Mouse (Mus musculus) kidney, embryonic 14.5 days (tissue): ENCODE results near the gene 5031439G07Rik. TPM values are rescaled to one million over a fixed set of nuclear protein-coding genes. Genes with fewer than 3 reads are reported as not detected.

ENCODE experiments used
- ATAC-seq: fragments of 200-750 bp; cut with Nextera tagmentation; 2 replicates; pipeline ENCODE4 v1.8.0; 2017; ENCODE audit warnings: moderate number of reproducible peaks, mild to moderate bottlenecking, moderate TSS enrichment, moderate library complexity; ENCODE audit not compliant: low FRiP score, low TSS enrichment
- H3K27ac ChIP-seq: fragments of 300-500 bp; sonication (generic); 2 replicates; pipeline ENCODE4 v1.5.1; 2014; ENCODE audit warnings: low read depth, mild to moderate bottlenecking, low read length, moderate library complexity, mixed read lengths
- H3K27me3 ChIP-seq: fragments of 300-500 bp; sonication (generic); 2 replicates; pipeline ENCODE4 v1.6.1; 2014; ENCODE audit warnings: mild to moderate bottlenecking, low read length; ENCODE audit not compliant: control insufficient read depth, insufficient read depth
- H3K36me3 ChIP-seq: fragments of 300-500 bp; sonication (generic); 2 replicates; pipeline ENCODE4 v1.6.1; 2014; ENCODE audit warnings: low read length, mixed read lengths; ENCODE audit not compliant: control insufficient read depth, insufficient read depth
- H3K4me1 ChIP-seq: fragments of 300-500 bp; sonication (generic); 2 replicates; pipeline ENCODE4 v1.6.1; 2014; ENCODE audit warnings: low read length, mixed read lengths; ENCODE audit not compliant: control insufficient read depth, insufficient read depth
- H3K4me2 ChIP-seq: fragments of 300-500 bp; sonication (generic); replicated peaks from 2 replicates; pipeline ENCODE4 v1.6.1; 2014; ENCODE audit warnings: low read depth, mild to moderate bottlenecking, low read length
- H3K4me3 ChIP-seq: fragments of 300-500 bp; sonication (generic); 2 replicates; pipeline ENCODE4 v1.5.1; 2014; ENCODE audit warnings: mild to moderate bottlenecking, low read length
- H3K9ac ChIP-seq: fragments of 300-500 bp; sonication (generic); 2 replicates; pipeline ENCODE4 v1.6.1; 2014; ENCODE audit warnings: low read depth, mild to moderate bottlenecking, low read length, moderate library complexity
- H3K9me3 ChIP-seq: fragments of 300-500 bp; sonication (generic); 2 replicates; pipeline ENCODE4 v1.6.1; 2016; ENCODE audit warnings: low read length; ENCODE audit not compliant: control insufficient read depth
- WGBS: fragments of 180-500 bp; shearing (Covaris S2); extraction: QIAGEN DNeasy Blood & Tissue Kit; methylation state at CpG from one replicate; pipeline ENCODE4 v1.1.7; 2014; 5-methylcytosine and 5-hydroxymethylcytosine counted together
- polyA plus RNA-seq: library from polyadenylated mRNA; unstranded; fragments of >200 nt; fragmentation: Nextera tagmentation; extraction: Ambion mirVana; gene quantifications from 2 replicates; pipeline ENCODE4 v1.2.1, GENCODE M21; 2014

Gene 5031439G07Rik
- polyA plus RNA-seq, 1 experiment from 2014 or later, result 6.6 TPM

GRCm38 (mm10) chr15:84999911-85000310 lies 11.6 kb upstream of the 5031439G07Rik start:
- Histone ChIP-seq H3K27ac (no peak overlapping the region), H3K9ac (no peak overlapping the region), H3K9me3 (no peaks in the 10 kb centered on the region), H3K4me2 (no peak overlapping the region), H3K4me3 (no peak overlapping the region), H3K36me3 (no peaks in the 10 kb centered on the region), H3K4me1 (0 out of 2 replicates have a peak, but pooled peaks cover 2% of the 10 kb centered on the region), H3K27me3 (0 out of 2 replicates have a peak, but pooled peaks cover 2% of the 10 kb centered on the region)
- 72% methylated on average over 7 of the region's 7 CpGs for WGBS
- ATAC-seq, result no peak

DNA sequence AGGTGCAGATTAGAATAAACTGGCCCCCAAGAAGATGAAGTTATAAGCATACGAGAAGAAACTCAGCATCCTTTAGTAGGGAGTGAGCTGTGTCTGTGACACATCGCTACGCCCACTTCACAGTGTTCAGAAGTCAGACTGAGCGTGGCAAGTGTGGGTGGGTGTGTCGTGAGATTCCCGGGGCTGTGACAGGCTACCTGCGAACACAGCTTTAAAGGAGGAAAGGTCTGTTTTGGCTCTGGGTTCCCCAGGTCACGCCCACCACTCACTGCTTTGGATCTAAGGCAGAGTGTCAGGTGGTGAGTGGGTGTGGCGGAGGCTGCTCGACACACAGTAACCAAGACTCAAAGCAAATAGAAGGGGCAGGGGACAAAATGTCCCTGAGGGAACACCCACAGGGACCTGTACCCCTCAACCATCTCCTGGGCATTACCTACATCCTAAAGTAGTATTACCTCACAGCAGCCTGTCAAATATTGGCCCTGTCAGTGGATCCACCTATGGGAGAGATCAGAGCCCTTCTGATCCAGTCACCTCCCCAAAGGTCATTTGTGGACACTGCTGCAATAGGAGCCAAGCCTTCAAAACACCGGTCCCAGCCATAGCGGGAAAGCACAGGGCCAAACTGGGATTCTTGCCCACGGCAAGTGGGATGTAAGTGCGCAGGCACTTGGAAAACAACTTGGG lies 9.6 kb upstream of the 5031439G07Rik start:
- no peak overlapping the region for H3K9ac ChIP-seq
- WGBS, result 68% methylated on average over 14 of the region's 14 CpGs
- H3K27ac ChIP-seq, result no peak overlapping the region
- H3K36me3 ChIP-seq, result no peaks in the 10 kb centered on the region
- ATAC-seq, result no peak
- 0 out of 2 replicates have a peak, but pooled peaks cover 4% of the 10 kb centered on the region for H3K4me1 ChIP-seq
- H3K9me3 ChIP-seq, result no peaks in the 10 kb centered on the region
- no peak overlapping the region for H3K4me3 ChIP-seq
- H3K4me2 ChIP-seq, result no peak overlapping the region
- 0 out of 2 replicates have a peak, but pooled peaks cover 2% of the 10 kb centered on the region for H3K27me3 ChIP-seq

DNA sequence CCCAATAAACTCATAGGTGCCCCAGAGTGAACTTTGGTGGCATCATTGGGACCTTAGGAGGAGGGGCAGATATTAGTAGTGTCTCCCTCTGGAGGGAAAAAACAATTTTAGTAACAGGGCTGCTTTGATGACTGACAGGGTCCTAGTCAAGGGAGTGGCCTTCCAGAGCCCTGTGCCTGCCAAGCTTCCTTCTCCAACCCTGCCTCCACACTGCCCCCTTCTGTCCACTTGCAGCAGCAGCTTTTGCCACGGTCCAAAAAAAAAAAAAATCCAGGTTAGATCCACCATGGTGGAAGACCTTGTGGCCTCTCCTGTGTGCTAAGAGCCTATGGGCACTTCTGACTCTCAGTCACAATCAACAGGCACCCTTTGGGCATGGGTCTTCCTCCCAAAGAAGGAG lies 7.6 kb upstream of the 5031439G07Rik start:
- Histone ChIP-seq H3K27me3 (0 out of 2 replicates have a peak, but pooled peaks cover 2% of the 10 kb centered on the region), H3K9ac (no peak overlapping the region), H3K4me3 (no peak overlapping the region), H3K36me3 (no peaks in the 10 kb centered on the region), H3K9me3 (no peaks in the 10 kb centered on the region), H3K4me2 (no peak overlapping the region), H3K4me1 (0 out of 2 replicates have a peak, but pooled peaks cover 4% of the 10 kb centered on the region), H3K27ac (no peak overlapping the region)
- WGBS, result 0% methylated on average over 1 of the region's 1 CpGs
- no peak for ATAC-seq

GRCm38 (mm10) chr15:84995041-84995440 lies 6.7 kb upstream of the 5031439G07Rik start:
- Histone ChIP-seq H3K4me3 (no peak overlapping the region), H3K27me3 (no peaks in the 10 kb centered on the region), H3K27ac (no peak overlapping the region), H3K4me1 (0 out of 2 replicates have a peak, but pooled peaks cover 4% of the 10 kb centered on the region), H3K4me2 (no peak overlapping the region), H3K9me3 (no peaks in the 10 kb centered on the region), H3K36me3 (no peaks in the 10 kb centered on the region), H3K9ac (no peak overlapping the region)
- ATAC-seq, result no peak
- WGBS, result 30% methylated on average over 6 of the region's 6 CpGs

GRCm38 (mm10) chr15:84994498-84994897 lies 6.1 kb upstream of the 5031439G07Rik start:
- 26% methylated on average over 6 of the region's 6 CpGs for WGBS
- 0 out of 2 replicates have a peak, but pooled peaks cover 4% of the 10 kb centered on the region for H3K4me1 ChIP-seq

DNA sequence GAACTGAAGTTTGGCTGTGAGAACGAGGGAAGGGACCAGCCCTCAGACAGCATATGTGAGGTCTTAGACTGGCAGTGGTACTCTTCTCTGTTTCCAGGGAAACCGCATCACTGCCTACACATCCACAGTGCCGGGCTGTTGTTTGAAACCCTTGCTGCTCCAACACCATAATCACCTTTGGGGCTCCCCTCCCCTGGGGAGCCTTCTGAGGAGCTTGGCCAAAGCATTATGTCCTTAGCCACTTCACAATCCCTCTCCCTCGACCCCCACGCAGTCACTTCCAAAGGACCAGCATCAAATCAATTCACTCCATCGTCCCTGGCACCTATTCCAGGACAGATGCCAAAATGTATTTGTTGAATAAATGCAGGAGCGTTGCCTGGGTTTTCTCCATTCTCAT lies 1.4 kb upstream of the 5031439G07Rik start:
- Histone ChIP-seq H3K27ac (no peak overlapping the region), H3K4me1 (peaks cover 12% of the 10 kb centered on the region; the same call in 1 of the 2 replicates), H3K4me3 (no peak overlapping the region), H3K9ac (no peak overlapping the region), H3K4me2 (no peak overlapping the region), H3K36me3 (no peaks in the 10 kb centered on the region), H3K27me3 (no peaks in the 10 kb centered on the region), H3K9me3 (no peaks in the 10 kb centered on the region)
- no peak for ATAC-seq
- 79% methylated on average over 7 of the region's 7 CpGs for WGBS

More at GRCm38 (mm10) chr15:84994498-84994897, 6.1 kb upstream of the 5031439G07Rik start:
- no peak overlapping the region for H3K27ac ChIP-seq
- no peaks in the 10 kb centered on the region for H3K27me3 ChIP-seq
- H3K9ac ChIP-seq, result no peak overlapping the region
- H3K36me3 ChIP-seq, result no peaks in the 10 kb centered on the region
- no peak overlapping the region for H3K4me2 ChIP-seq
- no peaks in the 10 kb centered on the region for H3K9me3 ChIP-seq
- H3K4me3 ChIP-seq, result no peak overlapping the region
- ATAC-seq, result no peak

GRCm38 (mm10) chr15:84989098-84989497 lies 747 bp upstream of the 5031439G07Rik start:
- no peak overlapping the region for H3K9ac ChIP-seq
- no peak overlapping the region for H3K27ac ChIP-seq
- no peak overlapping the region for H3K4me3 ChIP-seq
- no peaks in the 10 kb centered on the region for H3K27me3 ChIP-seq
- ATAC-seq, result no peak
- no peaks in the 10 kb centered on the region for H3K9me3 ChIP-seq
- H3K36me3 ChIP-seq, result no peaks in the 10 kb centered on the region
- H3K4me1 ChIP-seq, result peaks cover 12% of the 10 kb centered on the region; the same call in 1 of the 2 replicates
- H3K4me2 ChIP-seq, result no peak overlapping the region
- WGBS, result 80% methylated on average over 3 of the region's 3 CpGs

DNA sequence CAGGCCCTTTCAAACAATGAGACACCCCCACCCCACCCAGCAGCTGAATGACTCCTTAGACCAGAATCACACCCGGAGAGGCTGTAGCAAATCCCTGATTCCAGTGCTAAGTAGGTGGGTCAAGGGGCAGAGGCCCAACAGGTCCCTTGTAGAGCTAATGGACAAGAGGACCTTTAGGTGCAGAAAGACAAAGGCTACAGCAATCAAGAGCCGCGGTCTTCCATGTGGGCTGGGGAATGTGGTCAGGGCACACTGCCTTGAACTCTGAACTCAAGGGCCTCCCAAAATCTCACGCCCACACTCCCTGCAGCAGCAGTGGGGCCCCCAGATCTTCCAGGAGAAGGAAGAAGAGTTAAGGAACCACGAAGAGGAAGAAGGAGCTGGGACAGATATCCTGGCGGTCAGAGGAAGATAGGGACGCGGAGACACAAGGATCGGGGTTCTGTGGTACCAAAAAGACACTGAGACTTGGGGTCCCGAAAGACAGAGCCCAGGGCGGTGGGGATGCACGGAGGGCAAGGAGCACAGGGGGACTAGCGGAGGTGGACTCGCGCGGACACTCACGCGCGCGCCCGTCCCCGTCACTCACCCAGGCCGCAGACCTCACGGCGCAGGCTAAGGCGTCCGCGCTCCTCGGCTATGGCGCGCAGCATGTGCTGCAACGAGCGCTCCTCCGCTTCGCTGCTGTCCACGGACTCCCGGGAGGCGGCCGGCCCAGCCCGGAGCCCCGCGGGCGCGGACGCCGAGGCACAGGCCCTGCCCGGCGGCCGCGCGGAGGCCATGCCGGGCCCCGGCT lies 1.1 kb downstream of the 5031439G07Rik start:
- H3K4me1 ChIP-seq, result peaks cover 14% of the 10 kb centered on the region; the same call in 1 of the 2 replicates
- WGBS, result under 1% methylated on average over 45 of the region's 53 CpGs
- ATAC-seq, result peak; percentile 74
- H3K27ac ChIP-seq, result no peak overlapping the region
- no peaks in the 10 kb centered on the region for H3K36me3 ChIP-seq
- H3K27me3 ChIP-seq, result no peaks in the 10 kb centered on the region
- H3K4me2 ChIP-seq, result peak overlapping the region; percentile 89
- no peaks in the 10 kb centered on the region for H3K9me3 ChIP-seq
- H3K9ac ChIP-seq, result peak overlapping the region; percentile 91
- peak overlapping the region; percentile 86 for H3K4me3 ChIP-seq
